Mouse (Mus musculus) hindbrain, embryonic 11.5 days (tissue): ENCODE measurements around the gene Agbl1. TPM values are rescaled to one million over a fixed set of nuclear protein-coding genes. Genes with fewer than 3 reads are reported as not detected.

Experiments
- ATAC-seq: fragments of 200-750 bp; cut with Nextera tagmentation; 2 replicates; pipeline ENCODE4 v1.8.0; 2017; ENCODE audit warnings: mild to moderate bottlenecking, moderate TSS enrichment, moderate library complexity; ENCODE audit not compliant: low FRiP score
- DNase-seq: peaks from one replicate; pipeline ENCODE4 v3.0.0-alpha.2; 2015; ENCODE audit warnings: low spot score
- H3K27ac ChIP-seq: fragments of 300-500 bp; sonication (generic); 2 replicates; pipeline ENCODE4 v1.5.1; 2014; ENCODE audit warnings: mild to moderate bottlenecking, low read depth, low read length
- H3K27me3 ChIP-seq: fragments of 300-500 bp; sonication (generic); 2 replicates; pipeline ENCODE4 v1.6.1; 2014; ENCODE audit warnings: mild to moderate bottlenecking, low read length, moderate library complexity, mixed read lengths; ENCODE audit not compliant: control insufficient read depth, insufficient read depth
- H3K36me3 ChIP-seq: fragments of 300-500 bp; sonication (generic); 2 replicates; pipeline ENCODE4 v1.6.1; 2014; ENCODE audit warnings: mild to moderate bottlenecking, low read length, moderate library complexity, mixed read lengths; ENCODE audit not compliant: control insufficient read depth, insufficient read depth
- H3K4me1 ChIP-seq: fragments of 300-500 bp; sonication (generic); replicated peaks from 2 replicates; pipeline ENCODE4 v1.6.1; 2014; ENCODE audit warnings: low read length, mixed read lengths; ENCODE audit not compliant: control insufficient read depth, insufficient read depth
- H3K4me2 ChIP-seq: fragments of 300-500 bp; sonication (generic); replicated peaks from 2 replicates; pipeline ENCODE4 v1.6.1; 2014; ENCODE audit warnings: mild to moderate bottlenecking, low read depth, low read length
- H3K4me3 ChIP-seq: fragments of 300-500 bp; sonication (generic); 2 replicates; pipeline ENCODE4 v1.5.1; 2014; ENCODE audit warnings: low read depth, low read length
- H3K9ac ChIP-seq: fragments of 300-500 bp; sonication (generic); 2 replicates; pipeline ENCODE4 v1.6.1; 2014; ENCODE audit warnings: low read depth, low read length
- H3K9me3 ChIP-seq: fragments of 300-500 bp; sonication (generic); 2 replicates; pipeline ENCODE4 v1.6.1; 2016; ENCODE audit warnings: low read length; ENCODE audit not compliant: control insufficient read depth
- WGBS: fragments of 180-500 bp; shearing (Covaris S2); extraction: QIAGEN DNeasy Blood & Tissue Kit; methylation state at CpG from one replicate; pipeline ENCODE4 v1.1.7; 2014; 5-methylcytosine and 5-hydroxymethylcytosine counted together
- polyA plus RNA-seq: library from polyadenylated mRNA; unstranded; fragments of >200 nt; fragmentation: Nextera tagmentation; extraction: Ambion mirVana; gene quantifications from 2 replicates; pipeline ENCODE4 v1.2.1, GENCODE M21; 2014

Agbl1 gene
- polyA plus RNA-seq, 1 experiment from 2014 or later, result 0.28 TPM

DNA sequence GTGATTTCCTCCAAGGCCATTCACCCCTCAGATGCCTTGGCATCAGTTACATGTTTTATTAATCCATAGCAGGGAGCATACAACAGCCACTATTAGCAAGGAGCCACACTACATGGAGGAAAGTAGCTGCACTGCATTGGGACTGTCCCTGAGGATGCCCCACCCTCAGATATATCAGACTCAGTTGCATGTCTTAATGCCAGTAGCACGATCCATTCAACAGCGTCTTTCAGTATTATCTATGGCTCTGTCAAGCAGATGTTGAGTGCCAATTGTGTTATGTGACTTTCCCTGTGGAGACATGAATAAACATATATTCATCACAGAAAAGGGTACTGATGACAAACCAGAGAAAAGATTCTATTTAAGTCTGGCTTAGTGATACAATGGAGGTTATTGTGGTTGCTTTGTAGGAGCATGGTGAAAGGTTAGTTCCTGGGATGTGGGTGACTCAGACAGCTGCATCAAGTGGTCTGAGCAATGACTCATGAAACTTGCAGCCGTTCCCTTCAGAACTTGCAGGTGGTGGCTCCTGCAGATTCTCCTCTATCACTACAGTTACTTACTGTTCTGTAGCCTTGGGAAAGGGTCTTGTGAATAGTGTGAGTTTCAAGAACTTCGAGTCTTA is 178.4 kb downstream of the Agbl1 start:
- ATAC-seq, result peak; percentile 51; the same call in 1 of the 2 replicates
- H3K9me3 ChIP-seq, result no peaks in the 10 kb centered on the region
- H3K36me3 ChIP-seq, result no peaks in the 10 kb centered on the region
- no peaks in the 10 kb centered on the region; the same call in 1 of the 2 replicates for H3K4me1 ChIP-seq
- peaks cover 1% of the 10 kb centered on the region; the same call in 1 of the 2 replicates for H3K27me3 ChIP-seq
- no peak overlapping the region for H3K9ac ChIP-seq
- H3K27ac ChIP-seq, result no peak overlapping the region
- H3K4me2 ChIP-seq, result no peak overlapping the region
- 29% methylated on average over 4 of the region's 4 CpGs for WGBS
- DNase-seq, result peak; percentile 17
- H3K4me3 ChIP-seq, result no peak overlapping the region

DNA sequence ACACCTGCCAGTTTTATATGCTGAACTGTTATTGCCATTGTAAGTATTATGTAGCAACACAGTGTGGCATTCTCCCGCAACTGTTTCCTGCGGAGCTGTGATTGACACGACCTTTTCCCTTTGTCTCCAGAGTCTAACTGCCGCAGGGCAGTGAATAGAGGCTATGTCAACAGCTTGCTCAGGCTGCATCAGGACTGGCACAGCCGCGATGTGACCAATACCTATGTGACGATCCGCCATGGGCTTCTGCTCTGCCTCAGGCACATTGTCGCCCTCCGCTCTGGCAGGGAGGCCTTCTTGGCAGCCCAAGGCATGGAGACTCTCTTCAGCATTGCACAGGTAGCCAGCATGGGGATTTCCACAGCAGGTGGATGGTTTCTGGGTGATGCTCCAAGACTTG is 179.3 kb downstream of the Agbl1 start:
- Histone ChIP-seq H3K9me3 (no peaks in the 10 kb centered on the region), H3K36me3 (no peaks in the 10 kb centered on the region), H3K27ac (no peak overlapping the region), H3K4me2 (no peak overlapping the region), H3K27me3 (peaks cover 2% of the 10 kb centered on the region; the same call in 1 of the 2 replicates), H3K4me3 (no peak overlapping the region), H3K9ac (no peak overlapping the region), H3K4me1 (no peaks in the 10 kb centered on the region; the same call in 1 of the 2 replicates)
- ATAC-seq, result peak; percentile 65
- 41% methylated on average over 10 of the region's 10 CpGs for WGBS
- DNase-seq, result peak; percentile 48

DNA sequence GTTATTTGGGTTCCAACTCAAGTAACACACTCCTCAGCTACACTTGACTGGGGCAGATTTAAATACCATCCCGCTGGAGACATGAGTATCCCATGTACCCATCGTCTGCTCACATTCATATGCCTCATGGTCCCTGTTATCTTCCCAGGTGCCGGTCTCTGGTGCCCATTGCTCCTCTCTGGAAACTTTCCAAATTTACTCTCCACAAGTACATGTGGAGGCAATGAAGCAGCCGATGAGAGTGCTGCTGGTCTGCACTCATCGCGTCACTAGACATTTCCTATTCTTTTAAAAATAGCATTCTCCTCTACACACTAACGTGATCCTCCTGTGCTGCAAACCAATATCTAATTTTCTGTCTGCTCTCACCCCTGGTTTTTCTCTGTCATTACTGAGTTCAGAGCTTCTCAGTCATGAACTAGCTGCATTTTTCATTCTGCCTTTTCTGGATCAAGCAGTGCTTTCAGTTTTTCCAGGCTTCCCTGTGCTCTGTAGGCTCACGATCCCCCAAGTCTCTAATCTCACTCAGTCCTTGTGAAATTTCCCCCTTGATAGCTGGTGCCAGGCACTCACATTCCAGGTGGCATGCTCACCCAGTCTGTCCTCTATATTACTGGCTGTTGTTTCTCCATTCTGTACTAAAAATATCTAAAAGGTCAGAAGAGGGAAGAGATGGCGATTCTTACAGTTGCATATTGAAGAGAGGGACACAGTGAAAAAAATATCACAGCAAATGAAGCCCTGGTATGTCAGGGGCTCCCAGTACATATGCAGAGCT is 180.9 kb downstream of the Agbl1 start:
- H3K4me3 ChIP-seq, result no peak overlapping the region
- H3K9me3 ChIP-seq, result no peaks in the 10 kb centered on the region
- no peak overlapping the region for H3K27ac ChIP-seq
- ATAC-seq (no peak), DNase-seq (no peak)
- H3K4me1 ChIP-seq, result no peaks in the 10 kb centered on the region; the same call in 1 of the 2 replicates
- WGBS, result 89% methylated on average over 9 of the region's 9 CpGs
- H3K9ac ChIP-seq, result no peak overlapping the region
- no peaks in the 10 kb centered on the region for H3K36me3 ChIP-seq
- no peak overlapping the region for H3K4me2 ChIP-seq
- H3K27me3 ChIP-seq, result peaks cover 2% of the 10 kb centered on the region; the same call in 1 of the 2 replicates

DNA sequence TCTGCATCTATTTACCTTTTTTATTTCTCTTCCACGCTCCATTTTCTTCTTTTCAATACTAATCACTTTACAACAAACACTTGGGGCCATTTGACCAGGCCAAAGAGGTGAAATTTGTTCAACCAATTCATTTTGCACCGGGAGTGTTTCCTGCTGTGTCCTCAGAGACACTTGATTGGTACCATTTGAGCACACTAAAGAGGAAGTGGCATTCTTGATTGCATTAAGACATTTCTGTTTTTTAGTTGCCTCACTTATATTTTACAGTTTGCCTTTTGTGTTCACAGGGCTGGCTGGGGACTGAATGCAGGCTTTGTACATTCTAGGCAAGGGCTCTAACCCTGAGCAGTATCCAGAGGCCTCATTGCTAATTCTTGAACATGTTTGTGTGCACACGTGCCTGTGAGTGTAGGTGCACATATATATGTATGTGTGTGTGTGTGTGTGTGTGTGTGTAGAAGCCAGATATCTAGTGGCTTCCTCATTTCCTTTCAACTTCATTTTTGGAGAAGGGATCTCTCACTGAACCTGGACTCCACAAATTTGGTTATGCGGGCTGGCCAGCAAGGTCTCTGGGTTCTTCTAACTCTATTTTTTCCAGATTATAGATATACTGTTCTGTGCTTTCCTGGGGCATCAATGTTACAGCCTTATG is 182.4 kb downstream of the Agbl1 start:
- Histone ChIP-seq H3K9me3 (no peaks in the 10 kb centered on the region), H3K36me3 (no peaks in the 10 kb centered on the region), H3K27ac (no peak overlapping the region), H3K4me2 (no peak overlapping the region), H3K9ac (no peak overlapping the region), H3K27me3 (peaks cover 2% of the 10 kb centered on the region; the same call in 1 of the 2 replicates), H3K4me1 (no peaks in the 10 kb centered on the region; the same call in 1 of the 2 replicates), H3K4me3 (no peak overlapping the region)
- WGBS, result 68% methylated on average over 4 of the region's 4 CpGs
- no peak for DNase-seq
- no peak for ATAC-seq

DNA sequence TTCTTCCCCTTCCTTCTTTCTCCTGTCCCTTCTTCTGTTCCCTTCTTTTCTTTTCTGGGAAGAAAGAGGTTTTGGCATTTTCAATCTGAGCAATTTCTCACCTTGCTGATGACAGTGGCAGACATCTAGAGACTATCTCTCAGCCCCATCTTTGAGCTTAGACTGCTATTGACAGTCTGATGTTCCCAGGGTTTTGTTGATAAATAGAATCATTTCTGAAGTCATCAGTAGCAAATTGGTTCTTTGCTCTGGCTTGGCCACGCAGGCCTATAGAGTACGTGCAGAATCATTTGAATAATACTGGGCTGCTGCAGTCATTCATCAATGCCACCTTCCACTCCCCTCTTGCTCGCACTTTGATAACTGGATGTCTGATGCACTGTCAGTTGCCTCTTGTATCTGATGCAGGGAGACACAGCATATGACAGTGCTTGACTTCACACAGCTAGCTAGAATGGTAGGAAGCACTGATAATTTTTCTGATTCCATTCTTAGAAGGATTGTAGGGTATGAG is 186.5 kb downstream of the Agbl1 start:
- WGBS, result 28% methylated on average over 3 of the region's 3 CpGs
- H3K4me3 ChIP-seq, result no peak overlapping the region
- no peaks in the 10 kb centered on the region for H3K9me3 ChIP-seq
- no peak overlapping the region for H3K4me2 ChIP-seq
- DNase-seq, result peak; percentile 16
- peaks cover 2% of the 10 kb centered on the region; the same call in 1 of the 2 replicates for H3K27me3 ChIP-seq
- peak; percentile 47; the same call in 1 of the 2 replicates for ATAC-seq
- H3K36me3 ChIP-seq, result no peaks in the 10 kb centered on the region
- no peaks in the 10 kb centered on the region; the same call in 1 of the 2 replicates for H3K4me1 ChIP-seq
- H3K9ac ChIP-seq, result no peak overlapping the region
- H3K27ac ChIP-seq, result no peak overlapping the region

DNA sequence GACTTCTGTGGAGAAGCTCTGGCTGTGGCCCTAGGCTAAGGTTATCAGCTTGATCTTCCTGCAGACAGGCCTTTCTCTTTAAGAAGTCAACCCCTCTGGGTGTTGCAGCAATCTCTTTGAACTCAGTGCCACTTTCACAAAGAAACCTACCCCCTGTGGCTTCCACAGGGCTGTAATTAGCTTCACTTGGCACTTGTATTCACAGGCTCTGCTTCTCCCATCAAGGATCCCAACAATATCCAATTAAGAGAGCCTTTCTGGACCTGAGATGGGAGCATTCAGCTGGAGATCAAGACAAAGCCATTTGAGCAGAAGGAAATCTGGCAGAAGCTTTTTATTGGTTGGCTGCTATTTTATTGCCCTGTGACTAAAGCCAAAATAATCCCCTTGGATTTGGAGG is 208.9 kb downstream of the Agbl1 start:
- Histone ChIP-seq H3K4me1 (no peaks in the 10 kb centered on the region), H3K36me3 (no peaks in the 10 kb centered on the region), H3K9me3 (no peaks in the 10 kb centered on the region), H3K9ac (no peak overlapping the region), H3K4me3 (no peak overlapping the region), H3K27me3 (no peaks in the 10 kb centered on the region), H3K27ac (no peak overlapping the region), H3K4me2 (no peak overlapping the region)
- no peak for DNase-seq
- ATAC-seq, result no peak

DNA sequence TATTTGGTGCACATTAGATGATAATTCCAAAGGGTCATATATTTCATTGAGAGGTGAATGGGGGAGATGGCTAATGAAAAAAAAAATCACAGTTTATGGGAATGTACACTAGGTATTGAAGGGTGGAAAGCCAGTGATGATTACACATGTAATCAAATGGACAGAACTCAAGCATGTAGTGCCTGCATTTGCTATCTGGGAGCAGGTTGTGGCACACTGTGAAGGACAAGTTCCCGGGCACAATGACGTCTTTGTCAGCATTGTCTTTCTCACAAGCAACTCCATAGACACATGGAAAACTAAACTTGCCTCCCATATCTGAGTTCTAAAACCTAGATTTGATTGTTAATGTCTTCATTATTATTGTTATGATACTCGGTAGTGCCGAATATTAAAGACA is 209.3 kb downstream of the Agbl1 start:
- Histone ChIP-seq H3K27ac (no peak overlapping the region), H3K4me1 (no peaks in the 10 kb centered on the region), H3K4me2 (no peak overlapping the region), H3K9me3 (no peaks in the 10 kb centered on the region), H3K9ac (no peak overlapping the region), H3K36me3 (no peaks in the 10 kb centered on the region), H3K4me3 (no peak overlapping the region), H3K27me3 (no peaks in the 10 kb centered on the region)
- ATAC-seq (no peak), DNase-seq (no peak)
- 65% methylated on average over 4 of the region's 4 CpGs for WGBS

DNA sequence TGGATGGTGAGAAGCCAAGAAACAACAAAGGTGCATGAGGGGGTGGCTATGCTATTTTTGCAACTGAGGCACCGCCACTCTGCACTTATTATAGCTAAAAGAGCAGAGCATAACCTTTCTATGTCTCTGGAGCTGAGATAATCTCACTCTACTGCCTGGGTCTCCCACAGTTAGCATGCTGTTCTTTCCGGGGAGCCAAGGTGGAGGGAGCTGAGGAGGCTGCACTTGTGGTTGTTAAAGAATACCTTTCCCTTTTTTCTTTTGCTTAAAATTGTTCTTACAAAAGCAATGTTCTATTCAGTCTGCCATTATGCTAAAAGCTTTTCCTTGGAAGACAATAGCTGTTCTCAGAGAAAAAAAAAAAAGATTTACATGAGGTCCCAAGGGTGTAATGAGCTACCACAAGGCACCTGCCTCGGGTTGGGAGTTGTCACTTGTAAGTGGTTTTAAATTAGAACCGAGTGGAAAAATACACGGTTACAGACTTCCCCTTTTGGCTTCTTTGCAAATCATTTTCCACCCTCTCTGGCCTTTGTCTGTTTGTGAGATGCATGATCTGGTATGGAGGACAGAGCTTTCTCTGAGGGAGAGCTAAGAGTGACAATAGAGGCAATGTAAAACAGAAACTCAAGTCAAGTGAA is 232.8 kb downstream of the Agbl1 start:
- H3K9me3 ChIP-seq, result no peaks in the 10 kb centered on the region
- no peak overlapping the region for H3K9ac ChIP-seq
- H3K4me3 ChIP-seq, result no peak overlapping the region
- H3K4me2 ChIP-seq, result no peak overlapping the region
- peak; percentile 10 for DNase-seq
- no peaks in the 10 kb centered on the region for H3K27me3 ChIP-seq
- H3K36me3 ChIP-seq, result no peaks in the 10 kb centered on the region
- H3K4me1 ChIP-seq, result peaks cover 4% of the 10 kb centered on the region; the same call in 1 of the 2 replicates
- 42% methylated on average over 5 of the region's 5 CpGs for WGBS
- no peak overlapping the region for H3K27ac ChIP-seq
- ATAC-seq, result no peak
